Mouse (Mus musculus): ENCODE measurements around the gene Zfp518b. TPM values are rescaled to one million over a fixed set of nuclear protein-coding genes. Genes with fewer than 3 reads are reported as not detected.

Zfp518b gene
- total and polyA plus RNA-seq, 2 experiments from 2014 or later: 15.7 to 35.6 TPM

DNA sequence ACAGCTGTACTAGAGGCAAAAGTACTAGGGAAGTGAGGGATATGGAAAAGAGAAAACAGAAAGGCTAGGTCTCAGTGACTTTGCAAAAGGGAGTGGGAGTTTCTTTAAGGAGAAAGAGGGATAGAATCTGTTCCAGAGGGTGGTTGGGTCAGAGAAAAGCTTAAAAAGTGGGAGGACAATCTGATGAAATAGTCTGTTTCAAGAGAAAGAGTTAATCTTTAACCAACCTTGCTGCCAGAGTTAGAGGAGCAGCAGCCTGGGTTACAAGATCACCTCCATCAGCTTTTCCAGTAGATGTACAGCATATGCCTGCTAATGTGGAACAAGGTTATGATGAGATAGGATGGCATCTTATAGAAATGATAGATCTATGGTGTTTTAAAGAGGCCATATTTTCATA lies 43.1 kb downstream of the Zfp518b start:
- DNase-seq (ENCODE audit: low spot score): no peak
- Histone ChIP-seq H3K4me2 (ENCODE audit: low read depth, low read length, poor library complexity, severe bottlenecking) (no peak overlapping the region), H3K4me1 (ENCODE audit: insufficient read depth, low read length) (no peaks in the 10 kb centered on the region), H3K27ac (ENCODE audit: low read depth, low read length) (no peak overlapping the region), H3K9ac (replicated peaks; ENCODE audit: low read length, poor library complexity, severe bottlenecking) (no peak overlapping the region), H3K9me3 (ENCODE audit: low read length) (no peaks in the 10 kb centered on the region), H3K36me3 (ENCODE audit: insufficient read depth, low read length) (no peaks in the 10 kb centered on the region), H3K27me3 (ENCODE audit: insufficient read depth, low read length) (no peaks in the 10 kb centered on the region), H3K4me3 (ENCODE audit: low read depth, low read length) (no peak overlapping the region)
- TF ChIP-seq CTCF (IDR thresholded peaks at IDR 0.05): no peak
- ATAC-seq (ENCODE audit: low FRiP score): no peak

DNA sequence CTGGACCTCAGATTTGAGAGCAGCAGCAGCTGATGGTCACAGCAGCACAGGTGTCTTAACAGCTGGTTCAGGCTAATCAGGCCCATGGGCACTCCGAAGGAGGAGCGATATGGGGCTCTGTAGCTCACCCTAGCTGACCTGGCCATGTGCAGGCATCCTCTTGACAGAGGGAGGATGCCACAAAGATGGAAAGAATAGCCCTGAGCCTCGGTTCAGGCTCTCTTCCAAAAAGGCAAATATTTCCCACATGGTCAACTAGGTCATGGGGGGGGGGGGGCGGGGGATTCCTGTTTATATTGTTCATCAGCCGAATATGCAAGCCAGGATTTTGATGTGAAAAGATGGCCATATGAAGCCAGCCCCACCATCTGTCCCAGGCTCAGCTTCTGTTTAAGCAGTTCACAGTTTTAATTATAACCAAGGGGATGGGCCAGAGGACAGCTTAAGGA lies 48.3 kb downstream of the Zfp518b start:
- no peak overlapping the region for H3K4me3 ChIP-seq (ENCODE audit: low read depth, low read length)
- ATAC-seq (ENCODE audit: low FRiP score): no peak
- no peaks in the 10 kb centered on the region for H3K36me3 ChIP-seq (ENCODE audit: insufficient read depth, low read length)
- no peak overlapping the region for H3K4me2 ChIP-seq (ENCODE audit: low read depth, low read length, poor library complexity, severe bottlenecking)
- no peak overlapping the region for H3K27ac ChIP-seq (ENCODE audit: low read depth, low read length)
- H3K9ac ChIP-seq (replicated peaks; ENCODE audit: low read length, poor library complexity, severe bottlenecking): no peak overlapping the region
- peak; percentile 53 for DNase-seq (ENCODE audit: low spot score)
- WGBS: 65% methylated on average over 5 of the region's 5 CpGs
- no peak for TF ChIP-seq CTCF (IDR thresholded peaks at IDR 0.05)
- H3K9me3 ChIP-seq (ENCODE audit: low read length): no peaks in the 10 kb centered on the region
- no peaks in the 10 kb centered on the region for H3K4me1 ChIP-seq (ENCODE audit: insufficient read depth, low read length)
- H3K27me3 ChIP-seq (ENCODE audit: insufficient read depth, low read length): no peaks in the 10 kb centered on the region

DNA sequence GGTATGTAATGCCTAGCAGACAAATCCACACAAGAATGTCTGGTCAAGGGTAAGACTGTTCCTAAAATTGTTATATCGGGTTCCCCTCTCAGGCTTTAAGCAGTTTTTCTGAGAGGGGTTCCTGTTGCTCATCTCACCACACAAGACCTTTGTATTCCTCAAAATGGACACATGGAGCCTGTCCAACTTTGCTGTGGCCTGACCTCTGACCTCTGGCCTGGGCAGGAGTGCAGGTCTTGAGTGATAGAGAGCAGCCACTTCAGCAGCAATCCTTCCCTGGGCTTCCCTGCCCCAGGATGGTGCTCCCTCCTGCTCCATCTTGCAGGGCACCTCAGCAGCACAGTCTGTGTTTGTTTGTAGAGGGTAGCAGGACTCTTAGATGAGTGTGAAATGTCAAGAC lies 48.9 kb downstream of the Zfp518b start:
- ATAC-seq (ENCODE audit: low FRiP score) (no peak), DNase-seq (ENCODE audit: low spot score) (no peak)
- no peak for TF ChIP-seq CTCF (IDR thresholded peaks at IDR 0.05)
- no peak overlapping the region for H3K9ac ChIP-seq (replicated peaks; ENCODE audit: low read length, poor library complexity, severe bottlenecking)
- no peaks in the 10 kb centered on the region for H3K9me3 ChIP-seq (ENCODE audit: low read length)
- H3K4me3 ChIP-seq (ENCODE audit: low read depth, low read length): no peak overlapping the region
- H3K4me2 ChIP-seq (ENCODE audit: low read depth, low read length, poor library complexity, severe bottlenecking): no peak overlapping the region
- no peaks in the 10 kb centered on the region for H3K4me1 ChIP-seq (ENCODE audit: insufficient read depth, low read length)
- H3K36me3 ChIP-seq (ENCODE audit: insufficient read depth, low read length): no peaks in the 10 kb centered on the region
- no peaks in the 10 kb centered on the region for H3K27me3 ChIP-seq (ENCODE audit: insufficient read depth, low read length)
- no peak overlapping the region for H3K27ac ChIP-seq (ENCODE audit: low read depth, low read length)
- WGBS: 94% methylated on average over 1 of the region's 1 CpGs

DNA sequence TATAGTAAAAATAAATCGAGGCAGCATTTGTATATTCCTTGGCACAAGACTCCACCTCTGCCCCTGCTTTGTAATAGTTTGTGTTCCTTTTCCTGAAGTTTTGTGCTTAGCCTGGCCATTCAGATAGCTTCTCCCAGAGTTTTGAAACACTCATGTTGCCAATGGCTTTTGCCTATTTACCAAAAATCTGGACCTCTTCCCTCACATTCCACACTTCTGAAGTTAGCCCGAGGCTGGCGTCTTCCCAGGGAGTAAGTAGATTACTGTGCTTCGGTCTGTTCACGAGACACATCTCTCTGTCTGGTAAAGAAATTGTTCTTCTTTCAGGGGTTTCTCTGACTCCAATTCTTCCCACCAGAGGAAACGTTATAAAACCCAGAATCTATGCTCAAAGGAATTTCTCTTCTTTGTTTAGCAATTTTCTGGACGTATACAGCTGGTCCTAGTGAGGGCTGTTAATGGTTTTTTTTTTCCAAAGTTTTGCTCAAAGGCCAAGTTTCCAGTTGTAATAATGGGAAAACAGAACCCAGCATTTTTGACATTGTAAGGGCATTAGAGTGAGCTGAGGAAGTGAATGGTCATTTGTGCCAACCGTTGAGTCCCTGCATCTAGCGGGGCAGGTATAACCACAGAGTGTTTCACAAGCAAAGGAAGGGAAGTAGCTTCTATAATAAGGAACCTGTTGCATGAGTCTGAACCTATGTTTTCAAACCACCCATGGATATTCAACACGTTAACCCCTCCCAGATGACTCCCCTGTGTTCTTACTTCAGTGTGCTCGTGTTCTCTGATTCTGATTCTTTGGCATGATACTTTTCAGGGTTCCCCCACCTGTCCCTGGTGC lies 50.1 kb downstream of the Zfp518b start:
- H3K9me3 ChIP-seq (ENCODE audit: low read length): no peaks in the 10 kb centered on the region
- 61% methylated on average over 11 of the region's 11 CpGs for WGBS
- no peak overlapping the region for H3K27ac ChIP-seq (ENCODE audit: low read depth, low read length)
- no peak overlapping the region for H3K4me3 ChIP-seq (ENCODE audit: low read depth, low read length)
- no peak for ATAC-seq (ENCODE audit: low FRiP score)
- no peak overlapping the region for H3K4me2 ChIP-seq (ENCODE audit: low read depth, low read length, poor library complexity, severe bottlenecking)
- H3K27me3 ChIP-seq (ENCODE audit: insufficient read depth, low read length): no peaks in the 10 kb centered on the region
- no peak overlapping the region for H3K9ac ChIP-seq (replicated peaks; ENCODE audit: low read length, poor library complexity, severe bottlenecking)
- no peak for DNase-seq (ENCODE audit: low spot score)
- H3K4me1 ChIP-seq (ENCODE audit: insufficient read depth, low read length): no peaks in the 10 kb centered on the region
- no peak for TF ChIP-seq CTCF (IDR thresholded peaks at IDR 0.05)
- H3K36me3 ChIP-seq (ENCODE audit: insufficient read depth, low read length): no peaks in the 10 kb centered on the region

DNA sequence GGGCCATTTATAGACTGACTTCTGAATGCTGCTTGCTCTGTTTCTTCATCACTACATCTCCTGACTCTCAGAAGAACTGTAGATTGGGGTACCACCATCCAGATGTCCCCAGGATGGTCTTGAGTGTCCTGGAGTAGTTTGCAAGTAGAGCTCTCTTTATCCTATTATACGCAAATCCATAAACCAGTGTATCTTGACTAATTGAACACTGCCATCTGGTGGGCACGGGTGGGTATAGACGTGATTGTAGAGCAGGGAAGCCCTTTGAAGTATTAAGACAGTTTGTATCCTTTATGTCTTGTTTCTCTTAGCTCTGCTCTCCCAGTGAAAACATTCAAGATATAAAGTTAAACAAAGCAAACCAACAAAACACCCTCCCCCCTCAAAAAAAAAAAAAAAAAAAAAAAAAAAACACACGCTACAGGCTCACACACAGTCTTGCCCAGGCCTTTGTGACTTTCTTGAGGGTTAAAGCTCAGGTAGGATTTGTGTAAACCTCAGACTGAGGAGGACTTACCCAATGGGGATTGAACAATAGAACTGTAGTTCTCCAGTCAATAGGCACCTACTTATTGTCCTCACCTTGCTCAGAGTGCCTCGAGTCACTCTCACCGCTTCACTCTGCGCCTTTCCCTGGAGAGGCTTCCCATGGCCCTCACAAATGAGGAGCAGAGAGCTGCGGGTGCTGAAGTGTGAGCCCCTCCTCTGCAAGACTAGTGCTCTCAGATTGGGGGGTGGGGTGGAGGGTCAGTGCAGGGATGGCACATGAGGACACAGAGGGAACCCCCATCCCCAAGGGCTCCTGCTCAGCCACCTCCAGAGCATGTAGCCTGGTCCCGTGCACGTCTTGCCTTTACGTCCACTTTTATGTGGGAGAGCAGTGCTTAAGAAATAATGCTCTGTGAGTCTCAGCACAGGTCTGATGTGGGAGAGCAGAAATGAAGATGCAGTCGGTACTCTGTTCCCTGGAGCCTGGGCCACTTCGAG lies 51.9 kb downstream of the Zfp518b start:
- 70% methylated on average over 13 of the region's 13 CpGs for WGBS
- Histone ChIP-seq H3K36me3 (ENCODE audit: insufficient read depth, low read length) (no peaks in the 10 kb centered on the region), H3K4me2 (ENCODE audit: low read depth, low read length, poor library complexity, severe bottlenecking) (no peak overlapping the region)

More for the DNA sequence above, 51.9 kb downstream of the Zfp518b start:
- Histone ChIP-seq H3K27me3 (ENCODE audit: insufficient read depth, low read length) (no peaks in the 10 kb centered on the region), H3K27ac (ENCODE audit: low read depth, low read length) (no peak overlapping the region), H3K9ac (replicated peaks; ENCODE audit: low read length, poor library complexity, severe bottlenecking) (no peak overlapping the region), H3K4me3 (ENCODE audit: low read depth, low read length) (no peak overlapping the region), H3K4me1 (ENCODE audit: insufficient read depth, low read length) (no peaks in the 10 kb centered on the region), H3K9me3 (ENCODE audit: low read length) (no peaks in the 10 kb centered on the region)
- peak; percentile 85 for TF ChIP-seq CTCF (IDR thresholded peaks at IDR 0.05)
- peak; percentile 43; the same call in 1 of the 2 replicates for ATAC-seq (ENCODE audit: low FRiP score)
- peak; percentile 73 for DNase-seq (ENCODE audit: low spot score)

All from midbrain, postnatal 0 days (tissue).